Mouse (Mus musculus) lung, adult 2 months (tissue): Measurements from ENCODE around the gene Galns.

Experiments used
- CTCF ChIP-seq: fragments of 200-500 bp; IDR thresholded peaks from 2 replicates; pipeline ENCODE4 v1.5.1; 2011; ENCODE audit warnings: mild to moderate bottlenecking, low read length, control low read depth; ENCODE audit not compliant: insufficient read depth
- POLR2A ChIP-seq: fragments of 200-500 bp; IDR thresholded peaks from 2 replicates; pipeline ENCODE4 v1.6.1; 2011; ENCODE audit warnings: low read depth, mild to moderate bottlenecking, control low read depth, low read length, borderline replicate concordance; ENCODE audit errors: extremely low read depth

DNA sequence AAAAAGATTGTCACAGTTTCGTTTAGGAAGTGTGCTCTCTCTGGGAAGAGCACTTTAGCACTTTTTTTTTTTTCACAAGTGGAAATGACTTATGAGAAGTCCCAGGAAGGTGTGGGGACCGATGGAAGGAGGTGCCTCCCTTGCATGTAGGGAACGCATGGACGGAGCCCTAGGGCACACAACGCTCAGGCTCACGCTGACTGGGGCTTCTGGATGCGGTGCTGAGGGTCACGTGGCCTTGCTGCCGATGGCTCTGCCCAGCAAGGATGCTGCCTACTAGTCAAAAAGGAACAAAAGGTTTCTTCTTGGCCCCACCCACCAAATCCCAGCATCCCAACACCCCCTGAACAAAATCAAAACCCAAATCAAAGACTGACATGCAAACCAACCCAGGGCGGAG lies 18.1 kb upstream of the Galns start:
- no peak for TF ChIP-seq CTCF
- TF ChIP-seq POLR2A = no peak
